Mouse (Mus musculus): Measurements from ENCODE around the gene Dtx3. TPM values are rescaled to one million over a fixed set of nuclear protein-coding genes. Genes with fewer than 3 reads are reported as not detected.
A peak's percentile ranks its signal among the peaks of the same experiment; 100 is the strongest.
"Not testable (repeated sequence)": the region's sequence is repeated elsewhere in the genome, so short reads cannot be mapped to it uniquely, and the experiment has no call there.

The Dtx3 gene
- polyA plus RNA-seq, 1 experiment, result 5.0 TPM

GRCm38 (mm10) chr10:127196392-127196791 is 864 bp upstream of the Dtx3 start:
- Histone ChIP-seq H3K4me1 (ENCODE audit: control insufficient read depth, insufficient read depth, insufficient read length, low read length) (no peaks in the 10 kb centered on the region), H3K4me3 (ENCODE audit: insufficient read depth, low read depth, low read length) (peak overlapping the region; percentile 71), H3K27ac (replicated peaks; ENCODE audit: low read depth, low read length) (peak overlapping the region; percentile 86)

- Histone ChIP-seq H3K27ac (replicated peaks; ENCODE audit: low read depth, low read length) (peak overlapping the region; percentile 46), H3K4me1 (ENCODE audit: control insufficient read depth, insufficient read depth, insufficient read length, low read length) (no peaks in the 10 kb centered on the region), H3K4me3 (ENCODE audit: insufficient read depth, low read depth, low read length) (peak overlapping the region; percentile 71)
Observed at GRCm38 (mm10) chr10:127194428-127195327, 850 bp downstream of the Dtx3 start.

- H3K4me1 ChIP-seq (ENCODE audit: control insufficient read depth, insufficient read depth, insufficient read length, low read length), result no peaks in the 10 kb centered on the region
- H3K27ac ChIP-seq (replicated peaks; ENCODE audit: low read depth, low read length), result no peak overlapping the region
Observed at GRCm38 (mm10) chr10:127193011-127193410, 2.5 kb downstream of the Dtx3 start.

GRCm38 (mm10) chr10:127192057-127192328 is 3.5 kb downstream of the Dtx3 start:
- not testable (repeated sequence) for H3K4me1 ChIP-seq (ENCODE audit: control insufficient read depth, insufficient read depth, insufficient read length, low read length); H3K4me3 ChIP-seq (ENCODE audit: insufficient read depth, low read depth, low read length); H3K27ac ChIP-seq (replicated peaks; ENCODE audit: low read depth, low read length)

More at GRCm38 (mm10) chr10:127193011-127193410, 2.5 kb downstream of the Dtx3 start:
- 0 out of 2 replicates have a peak overlapping the region, but pooled peaks have one; percentile 5 for H3K4me3 ChIP-seq (ENCODE audit: insufficient read depth, low read depth, low read length)

GRCm38 (mm10) chr10:127191191-127192056 is 4.1 kb downstream of the Dtx3 start:
- Histone ChIP-seq H3K4me1 (ENCODE audit: control insufficient read depth, insufficient read depth, insufficient read length, low read length) (no peaks in the 10 kb centered on the region), H3K27ac (replicated peaks; ENCODE audit: low read depth, low read length) (no peak overlapping the region), H3K4me3 (ENCODE audit: insufficient read depth, low read depth, low read length) (no peak overlapping the region)

GRCm38 (mm10) chr10:127190398-127191190 is 4.9 kb downstream of the Dtx3 start:
- no peak overlapping the region for H3K27ac ChIP-seq (replicated peaks; ENCODE audit: low read depth, low read length)
- no peak overlapping the region for H3K4me3 ChIP-seq (ENCODE audit: insufficient read depth, low read depth, low read length)
- no peaks in the 10 kb centered on the region for H3K4me1 ChIP-seq (ENCODE audit: control insufficient read depth, insufficient read depth, insufficient read length, low read length)

- H3K27ac ChIP-seq (replicated peaks; ENCODE audit: low read depth, low read length), result peak within 1 kb of the TSS; percentile 53
- no peaks in the 10 kb centered on the region for H3K4me1 ChIP-seq (ENCODE audit: control insufficient read depth, insufficient read depth, insufficient read length, low read length)
- H3K4me3 ChIP-seq (ENCODE audit: insufficient read depth, low read depth, low read length), result peak within 1 kb of the TSS; percentile 56
Observed at GRCm38 (mm10) chr10:127189651-127190381, 5.7 kb downstream of the Dtx3 start, which contains the start of gene Arhgef25. Gene Arhgef25, minus strand, starts transcription at chr10:127190083.

- Histone ChIP-seq H3K4me1 (ENCODE audit: control insufficient read depth, insufficient read depth, insufficient read length, low read length) (no peaks in the 10 kb centered on the region), H3K4me3 (ENCODE audit: insufficient read depth, low read depth, low read length) (peak overlapping the region; percentile 56), H3K27ac (replicated peaks; ENCODE audit: low read depth, low read length) (peak overlapping the region; percentile 53)
Observed at GRCm38 (mm10) chr10:127189116-127189650, 6.3 kb downstream of the Dtx3 start.

GRCm38 (mm10) chr10:127188465-127189115 is 6.9 kb downstream of the Dtx3 start:
- H3K4me1 ChIP-seq (ENCODE audit: control insufficient read depth, insufficient read depth, insufficient read length, low read length), result no peaks in the 10 kb centered on the region; the same call in 1 of the 2 replicates
- peak overlapping the region; percentile 74 for H3K4me3 ChIP-seq (ENCODE audit: insufficient read depth, low read depth, low read length)
- H3K27ac ChIP-seq (replicated peaks; ENCODE audit: low read depth, low read length), result no peak overlapping the region

GRCm38 (mm10) chr10:127188079-127188453 is 7.5 kb downstream of the Dtx3 start:
- no peaks in the 10 kb centered on the region; the same call in 1 of the 2 replicates for H3K4me1 ChIP-seq (ENCODE audit: control insufficient read depth, insufficient read depth, insufficient read length, low read length)
- H3K27ac ChIP-seq (replicated peaks; ENCODE audit: low read depth, low read length), result no peak overlapping the region
- H3K4me3 ChIP-seq (ENCODE audit: insufficient read depth, low read depth, low read length), result peak overlapping the region; percentile 74

GRCm38 (mm10) chr10:127187371-127188078 is 8.0 kb downstream of the Dtx3 start:
- Histone ChIP-seq H3K4me3 (ENCODE audit: insufficient read depth, low read depth, low read length) (peak overlapping the region; percentile 30; the same call in 1 of the 2 replicates), H3K4me1 (ENCODE audit: control insufficient read depth, insufficient read depth, insufficient read length, low read length) (no peaks in the 10 kb centered on the region; the same call in 1 of the 2 replicates), H3K27ac (replicated peaks; ENCODE audit: low read depth, low read length) (no peak overlapping the region)

GRCm38 (mm10) chr10:127186451-127186850 is 9.1 kb downstream of the Dtx3 start:
- H3K27ac ChIP-seq (replicated peaks; ENCODE audit: low read depth, low read length), result no peak overlapping the region
- no peak overlapping the region for H3K4me3 ChIP-seq (ENCODE audit: insufficient read depth, low read depth, low read length)
- H3K4me1 ChIP-seq (ENCODE audit: control insufficient read depth, insufficient read depth, insufficient read length, low read length), result no peaks in the 10 kb centered on the region; the same call in 1 of the 2 replicates

GRCm38 (mm10) chr10:127185506-127185905 is 10.0 kb downstream of the Dtx3 start:
- no peak overlapping the region for H3K4me3 ChIP-seq (ENCODE audit: insufficient read depth, low read depth, low read length)
- no peak overlapping the region for H3K27ac ChIP-seq (replicated peaks; ENCODE audit: low read depth, low read length)
- H3K4me1 ChIP-seq (ENCODE audit: control insufficient read depth, insufficient read depth, insufficient read length, low read length), result no peaks in the 10 kb centered on the region; the same call in 1 of the 2 replicates
